Mouse (Mus musculus): Measurements from ENCODE around the gene Adgrf1. TPM values are rescaled to one million over a fixed set of nuclear protein-coding genes. Genes with fewer than 3 reads are reported as not detected.

Adgrf1 gene
- polyA plus RNA-seq, 1 experiment: 0.04 TPM

- DNase-seq: no peak
- H3K4me3 ChIP-seq (ENCODE audit: control insufficient read depth, insufficient read depth, low read length): no peak overlapping the region
- WGBS: 84% methylated on average over 11 of the region's 11 CpGs
These were observed 92.2 kb downstream of the Adgrf1 start for GRCm38 (mm10) chr17:43362362-43362761.

GRCm38 (mm10) chr17:43362881-43363280, 92.8 kb downstream of the Adgrf1 start:
- Histone ChIP-seq H3K4me1 (replicated peaks; ENCODE audit: control insufficient read depth, insufficient read depth, low read length) (no peaks in the 10 kb centered on the region), H3K4me3 (ENCODE audit: control insufficient read depth, insufficient read depth, low read length) (no peak overlapping the region), H3K36me3 (ENCODE audit: control insufficient read depth, insufficient read depth, low read length) (no peaks in the 10 kb centered on the region), H3K27me3 (ENCODE audit: control insufficient read depth, insufficient read depth, low read length) (no peaks in the 10 kb centered on the region), H3K27ac (ENCODE audit: control insufficient read depth, insufficient read depth, low read length) (no peak overlapping the region)
- DNase-seq: no peak
- TF ChIP-seq POLR2A (IDR thresholded peaks at IDR 0.05; ENCODE audit: control insufficient read depth, extremely low read depth, insufficient read depth, low read length, poor library complexity) (no peak), CTCF (IDR thresholded peaks at IDR 0.05; ENCODE audit: borderline replicate concordance, control insufficient read depth, extremely low read depth, insufficient read depth, low read length, poor library complexity) (no peak)
- 87% methylated on average over 6 of the region's 6 CpGs for WGBS

More at GRCm38 (mm10) chr17:43362362-43362761, 92.2 kb downstream of the Adgrf1 start:
- no peak overlapping the region for H3K27ac ChIP-seq (ENCODE audit: control insufficient read depth, insufficient read depth, low read length)
- no peaks in the 10 kb centered on the region for H3K4me1 ChIP-seq (replicated peaks; ENCODE audit: control insufficient read depth, insufficient read depth, low read length)
- H3K27me3 ChIP-seq (ENCODE audit: control insufficient read depth, insufficient read depth, low read length): no peaks in the 10 kb centered on the region
- TF ChIP-seq CTCF (IDR thresholded peaks at IDR 0.05; ENCODE audit: borderline replicate concordance, control insufficient read depth, extremely low read depth, insufficient read depth, low read length, poor library complexity) (no peak), POLR2A (IDR thresholded peaks at IDR 0.05; ENCODE audit: control insufficient read depth, extremely low read depth, insufficient read depth, low read length, poor library complexity) (no peak)
- no peaks in the 10 kb centered on the region for H3K36me3 ChIP-seq (ENCODE audit: control insufficient read depth, insufficient read depth, low read length)

GRCm38 (mm10) chr17:43363921-43364320, 93.8 kb downstream of the Adgrf1 start:
- WGBS: 86% methylated on average over 6 of the region's 6 CpGs

GRCm38 (mm10) chr17:43365297-43365696, 95.2 kb downstream of the Adgrf1 start:
- no peaks in the 10 kb centered on the region for H3K4me1 ChIP-seq (replicated peaks; ENCODE audit: control insufficient read depth, insufficient read depth, low read length)
- H3K27ac ChIP-seq (ENCODE audit: control insufficient read depth, insufficient read depth, low read length): no peak overlapping the region
- WGBS: 85% methylated on average over 6 of the region's 6 CpGs
- DNase-seq: no peak
- no peaks in the 10 kb centered on the region for H3K27me3 ChIP-seq (ENCODE audit: control insufficient read depth, insufficient read depth, low read length)
- H3K4me3 ChIP-seq (ENCODE audit: control insufficient read depth, insufficient read depth, low read length): no peak overlapping the region
- TF ChIP-seq POLR2A (IDR thresholded peaks at IDR 0.05; ENCODE audit: control insufficient read depth, extremely low read depth, insufficient read depth, low read length, poor library complexity): no peak
- no peak for TF ChIP-seq CTCF (IDR thresholded peaks at IDR 0.05; ENCODE audit: borderline replicate concordance, control insufficient read depth, extremely low read depth, insufficient read depth, low read length, poor library complexity)
- no peaks in the 10 kb centered on the region for H3K36me3 ChIP-seq (ENCODE audit: control insufficient read depth, insufficient read depth, low read length)

More at GRCm38 (mm10) chr17:43363921-43364320, 93.8 kb downstream of the Adgrf1 start:
- H3K4me1 ChIP-seq (replicated peaks; ENCODE audit: control insufficient read depth, insufficient read depth, low read length): no peaks in the 10 kb centered on the region
- H3K27ac ChIP-seq (ENCODE audit: control insufficient read depth, insufficient read depth, low read length): no peak overlapping the region
- TF ChIP-seq POLR2A (IDR thresholded peaks at IDR 0.05; ENCODE audit: control insufficient read depth, extremely low read depth, insufficient read depth, low read length, poor library complexity) (no peak), CTCF (IDR thresholded peaks at IDR 0.05; ENCODE audit: borderline replicate concordance, control insufficient read depth, extremely low read depth, insufficient read depth, low read length, poor library complexity) (no peak)
- no peaks in the 10 kb centered on the region for H3K27me3 ChIP-seq (ENCODE audit: control insufficient read depth, insufficient read depth, low read length)
- no peak for DNase-seq
- no peaks in the 10 kb centered on the region for H3K36me3 ChIP-seq (ENCODE audit: control insufficient read depth, insufficient read depth, low read length)
- H3K4me3 ChIP-seq (ENCODE audit: control insufficient read depth, insufficient read depth, low read length): no peak overlapping the region

GRCm38 (mm10) chr17:43366486-43366885, 96.4 kb downstream of the Adgrf1 start:
- Histone ChIP-seq H3K27ac (ENCODE audit: control insufficient read depth, insufficient read depth, low read length) (no peak overlapping the region), H3K27me3 (ENCODE audit: control insufficient read depth, insufficient read depth, low read length) (no peaks in the 10 kb centered on the region), H3K4me3 (ENCODE audit: control insufficient read depth, insufficient read depth, low read length) (no peak overlapping the region), H3K4me1 (replicated peaks; ENCODE audit: control insufficient read depth, insufficient read depth, low read length) (no peaks in the 10 kb centered on the region), H3K36me3 (ENCODE audit: control insufficient read depth, insufficient read depth, low read length) (no peaks in the 10 kb centered on the region)
- 72% methylated on average over 9 of the region's 9 CpGs for WGBS
- DNase-seq: no peak
- TF ChIP-seq POLR2A (IDR thresholded peaks at IDR 0.05; ENCODE audit: control insufficient read depth, extremely low read depth, insufficient read depth, low read length, poor library complexity) (no peak), CTCF (IDR thresholded peaks at IDR 0.05; ENCODE audit: borderline replicate concordance, control insufficient read depth, extremely low read depth, insufficient read depth, low read length, poor library complexity) (no peak)

DNA sequence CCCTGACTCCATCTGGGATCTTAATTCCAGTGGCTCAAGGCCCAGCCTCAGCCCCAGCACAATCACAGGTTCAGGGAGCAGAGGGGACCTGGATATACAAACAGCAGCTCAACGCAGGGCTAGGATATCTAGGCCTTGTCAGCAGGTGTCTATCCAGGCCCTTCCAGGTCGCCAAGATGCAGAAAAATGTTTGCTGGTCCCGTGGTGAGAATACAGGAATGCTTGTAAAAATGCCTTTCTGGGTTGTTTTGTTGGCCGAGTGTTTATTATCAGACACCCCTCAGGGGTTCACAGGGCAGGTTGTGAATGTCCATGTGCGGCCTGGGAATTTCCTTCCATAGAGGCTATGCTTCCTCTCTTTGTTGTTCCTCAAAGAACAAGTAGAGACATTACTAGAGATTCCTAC, 98.0 kb downstream of the Adgrf1 start:
- DNase-seq: no peak
- Histone ChIP-seq H3K27ac (ENCODE audit: control insufficient read depth, insufficient read depth, low read length) (no peak overlapping the region), H3K36me3 (ENCODE audit: control insufficient read depth, insufficient read depth, low read length) (no peaks in the 10 kb centered on the region), H3K4me3 (ENCODE audit: control insufficient read depth, insufficient read depth, low read length) (no peak overlapping the region), H3K4me1 (replicated peaks; ENCODE audit: control insufficient read depth, insufficient read depth, low read length) (no peaks in the 10 kb centered on the region), H3K27me3 (ENCODE audit: control insufficient read depth, insufficient read depth, low read length) (no peaks in the 10 kb centered on the region)
- TF ChIP-seq CTCF (IDR thresholded peaks at IDR 0.05; ENCODE audit: borderline replicate concordance, control insufficient read depth, extremely low read depth, insufficient read depth, low read length, poor library complexity) (no peak), POLR2A (IDR thresholded peaks at IDR 0.05; ENCODE audit: control insufficient read depth, extremely low read depth, insufficient read depth, low read length, poor library complexity) (no peak)
- 88% methylated on average over 5 of the region's 5 CpGs for WGBS

- Histone ChIP-seq H3K36me3 (ENCODE audit: control insufficient read depth, insufficient read depth, low read length) (no peaks in the 10 kb centered on the region), H3K4me1 (replicated peaks; ENCODE audit: control insufficient read depth, insufficient read depth, low read length) (no peaks in the 10 kb centered on the region), H3K4me3 (ENCODE audit: control insufficient read depth, insufficient read depth, low read length) (no peak overlapping the region), H3K27ac (ENCODE audit: control insufficient read depth, insufficient read depth, low read length) (no peak overlapping the region), H3K27me3 (ENCODE audit: control insufficient read depth, insufficient read depth, low read length) (no peaks in the 10 kb centered on the region)
- TF ChIP-seq CTCF (IDR thresholded peaks at IDR 0.05; ENCODE audit: borderline replicate concordance, control insufficient read depth, extremely low read depth, insufficient read depth, low read length, poor library complexity) (no peak), POLR2A (IDR thresholded peaks at IDR 0.05; ENCODE audit: control insufficient read depth, extremely low read depth, insufficient read depth, low read length, poor library complexity) (no peak)
- DNase-seq: no peak
- WGBS: 87% methylated on average over 4 of the region's 4 CpGs
These were observed 102.5 kb downstream of the Adgrf1 start for GRCm38 (mm10) chr17:43372604-43373003.
